Mouse (Mus musculus) G1E (cell line): Measurements from ENCODE around the gene S100a2. TPM values are rescaled to one million over a fixed set of nuclear protein-coding genes. Genes with fewer than 3 reads are reported as not detected.

ENCODE experiments used
- ATAC-seq: 2 replicates; pipeline ENCODE4 v1.8.0; 2016; ENCODE audit warnings: mild to moderate bottlenecking; ENCODE audit not compliant: insufficient number of reproducible peaks, poor library complexity, low FRiP score, severe bottlenecking; ENCODE audit errors: extremely low read depth
- DNase-seq: peaks from one replicate; pipeline ENCODE4 v3.0.0; 2012; ENCODE audit warnings: low spot score
- H3K27me3 ChIP-seq: 2 replicates; pipeline ENCODE4 v1.6.1; 2012; ENCODE audit warnings: mild to moderate bottlenecking, low read length, inconsistent platforms; ENCODE audit not compliant: insufficient read depth
- H3K36me3 ChIP-seq: replicated peaks from 2 replicates; pipeline ENCODE3; 2012; ENCODE audit warnings: mild to moderate bottlenecking, inconsistent platforms
- H3K4me1 ChIP-seq: 2 replicates; pipeline ENCODE4 v1.6.1; 2012; ENCODE audit warnings: low read depth, low read length, inconsistent platforms, mixed read lengths; ENCODE audit not compliant: insufficient read depth
- H3K4me3 ChIP-seq: 2 replicates; pipeline ENCODE4 v1.5.1; 2012; ENCODE audit warnings: low read depth, mild to moderate bottlenecking, inconsistent platforms, low read length, moderate library complexity, mixed read lengths
- H3K9me3 ChIP-seq: replicated peaks from 2 replicates; pipeline ENCODE4 v1.6.1; 2012; ENCODE audit warnings: inconsistent platforms
- CTCF ChIP-seq: IDR thresholded peaks from 2 replicates; pipeline ENCODE4 v1.5.1; 2012; ENCODE audit warnings: low read depth, low read length, inconsistent platforms, mixed read lengths
- GATA1 ChIP-seq: IDR thresholded peaks from 2 replicates; pipeline ENCODE4 v1.6.1; 2012; ENCODE audit warnings: borderline replicate concordance, low read length, inconsistent platforms, mixed read lengths
- GATA2 ChIP-seq: IDR thresholded peaks from 2 replicates; pipeline ENCODE4 v1.6.1; 2012; ENCODE audit warnings: low read depth, low read length, inconsistent platforms, borderline replicate concordance
- POLR2AphosphoS5 ChIP-seq: IDR thresholded peaks from 2 replicates; pipeline ENCODE4 v1.6.1; 2012; ENCODE audit warnings: low read depth, low read length, inconsistent platforms; ENCODE audit not compliant: insufficient replicate concordance
- TAL1 ChIP-seq: conservative IDR thresholded peaks from 2 replicates; pipeline ENCODE4 v1.6.1; 2012; ENCODE audit warnings: low read depth, low read length, inconsistent platforms, mixed read lengths
- polyA plus RNA-seq: library from polyadenylated mRNA; stranded (reverse); fragments of >175 nt; gene quantifications from 2 replicates; pipeline ENCODE4 v1.2.3, GENCODE M21; 2012
- total RNA-seq, 2 experiments: library from RNA; stranded (forward) in 1 of 2; stranded (reverse) in 1 of 2; fragments of 200-1000 nt in 1 of 2; fragments of >200 nt in 1 of 2; fragmentation: Nextera tagmentation in 1 of 2; gene quantifications; 2 replicates each; pipeline ENCODE4 v1.2.3; 2014 to 2017

The S100a2 gene
- total RNA-seq (2014; fragmentation: Nextera tagmentation) (not detected in 2 replicates), total RNA-seq (2017) (not detected in 2 replicates), polyA plus RNA-seq (not detected in 2 replicates)

- no peak within 1 kb of the TSS for H3K4me3 ChIP-seq
Measured at GRCm38 (mm10) chr3:90589947-90590346, at the start of gene S100a2. Gene S100a2, plus strand, starts transcription at chr3:90590247.

GRCm38 (mm10) chr3:90540904-90541303 is 49.1 kb upstream of the S100a2 start:
- no peak for TF ChIP-seq GATA1
- TF ChIP-seq CTCF: no peak
- TF ChIP-seq TAL1: no peak
- no peak for TF ChIP-seq GATA2
- TF ChIP-seq POLR2AphosphoS5: no peak
- Histone ChIP-seq H3K4me3 (no peak overlapping the region), H3K4me1 (no peaks in the 10 kb centered on the region), H3K9me3 (no peaks in the 10 kb centered on the region), H3K36me3 (no peaks in the 10 kb centered on the region), H3K27me3 (peaks cover 38% of the 10 kb centered on the region)
- DNase-seq (no peak), ATAC-seq (no peak)

More at GRCm38 (mm10) chr3:90589947-90590346, at the start of gene S100a2:
- no peak for ATAC-seq
- DNase-seq: no peak
- Histone ChIP-seq H3K4me1 (no peaks in the 10 kb centered on the region), H3K27me3 (peaks cover 7% of the 10 kb centered on the region; the same call in 1 of the 2 replicates), H3K9me3 (no peaks in the 10 kb centered on the region), H3K36me3 (no peaks in the 10 kb centered on the region)
- TF ChIP-seq GATA1 (no peak), GATA2 (no peak), CTCF (no peak), TAL1 (no peak), POLR2AphosphoS5 (no peak)

- no peak for TF ChIP-seq TAL1
- no peak for TF ChIP-seq POLR2AphosphoS5
- TF ChIP-seq GATA1: no peak
- no peak for TF ChIP-seq GATA2
- Histone ChIP-seq H3K27me3 (peaks cover 4% of the 10 kb centered on the region; the same call in 1 of the 2 replicates), H3K4me3 (no peak overlapping the region), H3K4me1 (no peaks in the 10 kb centered on the region), H3K36me3 (no peaks in the 10 kb centered on the region), H3K9me3 (no peaks in the 10 kb centered on the region)
- ATAC-seq (no peak), DNase-seq (no peak)
Measured at GRCm38 (mm10) chr3:90549676-90550420, 40.2 kb upstream of the S100a2 start.

GRCm38 (mm10) chr3:90550421-90550790 is 39.6 kb upstream of the S100a2 start:
- TF ChIP-seq GATA2 (no peak), CTCF (no peak), GATA1 (no peak), TAL1 (no peak), POLR2AphosphoS5 (no peak)
- Histone ChIP-seq H3K4me3 (no peak overlapping the region), H3K9me3 (no peaks in the 10 kb centered on the region), H3K4me1 (no peaks in the 10 kb centered on the region), H3K27me3 (peaks cover 4% of the 10 kb centered on the region; the same call in 1 of the 2 replicates), H3K36me3 (no peaks in the 10 kb centered on the region)
- DNase-seq: no peak
- ATAC-seq: no peak

GRCm38 (mm10) chr3:90552231-90552630 is 37.8 kb upstream of the S100a2 start:
- no peaks in the 10 kb centered on the region for H3K36me3 ChIP-seq
- TF ChIP-seq TAL1: no peak
- no peak for TF ChIP-seq GATA2
- TF ChIP-seq CTCF: no peak
- no peak for TF ChIP-seq POLR2AphosphoS5
- TF ChIP-seq GATA1: no peak
- peaks cover 7% of the 10 kb centered on the region; the same call in 1 of the 2 replicates for H3K27me3 ChIP-seq
- no peak for DNase-seq
- H3K9me3 ChIP-seq: no peaks in the 10 kb centered on the region
- no peak for ATAC-seq
- no peak overlapping the region for H3K4me3 ChIP-seq
- H3K4me1 ChIP-seq: no peaks in the 10 kb centered on the region

GRCm38 (mm10) chr3:90555954-90556353 is 34.1 kb upstream of the S100a2 start:
- Histone ChIP-seq H3K27me3 (peaks cover 8% of the 10 kb centered on the region; the same call in 1 of the 2 replicates), H3K36me3 (no peaks in the 10 kb centered on the region), H3K9me3 (no peaks in the 10 kb centered on the region), H3K4me1 (no peaks in the 10 kb centered on the region), H3K4me3 (no peak overlapping the region)
- DNase-seq (no peak), ATAC-seq (no peak)
- TF ChIP-seq TAL1: no peak
- TF ChIP-seq POLR2AphosphoS5: no peak
